Mouse (Mus musculus): Measurements from ENCODE around the gene Ctnnbip1.

The Ctnnbip1 gene

GRCm38 (mm10) chr4:149521258-149521657, 3.2 kb downstream of the Ctnnbip1 start:
- DNase-seq (ENCODE audit: low spot score in 2 of 2) = no peak

GRCm38 (mm10) chr4:149523961-149524360, 5.9 kb downstream of the Ctnnbip1 start:
- no peak for DNase-seq (ENCODE audit: low spot score in 2 of 2)

DNA sequence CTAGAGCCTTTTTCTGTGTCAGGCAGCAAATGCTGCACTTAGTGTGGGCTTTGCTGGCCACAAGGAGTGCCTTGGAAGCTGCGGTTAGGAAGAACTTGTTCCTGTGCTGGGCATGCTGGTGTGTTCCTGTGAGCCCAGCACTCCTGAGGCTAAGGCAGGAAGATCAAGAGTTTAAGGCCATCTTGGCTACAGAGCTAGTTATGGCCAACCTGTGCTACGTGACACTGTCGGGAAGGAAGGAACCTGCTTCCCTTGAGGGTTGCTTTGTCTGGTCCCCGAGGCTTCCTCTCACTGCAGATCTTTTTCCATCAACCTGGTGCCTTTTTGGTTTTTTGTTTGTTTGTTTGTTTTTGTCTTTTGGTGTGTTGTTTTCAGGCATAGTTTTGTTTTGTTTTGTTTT, 7.1 kb downstream of the Ctnnbip1 start:
- no peak for DNase-seq (ENCODE audit: low spot score in 2 of 2)

GRCm38 (mm10) chr4:149525811-149526210, 7.8 kb downstream of the Ctnnbip1 start:
- no peak for DNase-seq (ENCODE audit: low spot score in 2 of 2)

GRCm38 (mm10) chr4:149526330-149526729, 8.3 kb downstream of the Ctnnbip1 start:
- DNase-seq (ENCODE audit: low spot score in 2 of 2) = no peak

GRCm38 (mm10) chr4:149527621-149528354, 9.8 kb downstream of the Ctnnbip1 start:
- no peak for DNase-seq (ENCODE audit: low spot score in 2 of 2)

DNA sequence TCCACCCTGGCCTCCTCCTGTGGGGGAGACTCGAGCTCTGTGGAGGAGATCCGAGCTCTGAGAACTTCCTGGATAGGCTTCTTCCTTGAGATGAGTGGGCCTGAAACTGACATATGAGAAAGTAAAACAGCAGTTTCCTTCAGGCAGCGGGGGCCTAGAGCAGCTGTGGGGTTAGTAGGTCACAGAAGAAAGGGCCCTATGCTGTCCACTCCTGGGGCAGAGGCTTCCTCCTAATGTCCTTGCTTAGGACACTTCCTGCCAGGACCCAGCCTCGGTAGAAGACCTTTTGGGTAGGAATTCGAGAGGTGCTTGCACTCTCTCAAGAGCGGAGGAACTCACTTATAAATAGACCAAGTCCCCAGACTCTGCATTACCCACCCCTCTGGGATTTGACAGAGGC, 11.7 kb downstream of the Ctnnbip1 start:
- DNase-seq (ENCODE audit: low spot score in 2 of 2) = no peak

- DNase-seq (ENCODE audit: low spot score in 2 of 2) = no peak
These were observed 21.4 kb downstream of the Ctnnbip1 start for GRCm38 (mm10) chr4:149539441-149539840.

DNA sequence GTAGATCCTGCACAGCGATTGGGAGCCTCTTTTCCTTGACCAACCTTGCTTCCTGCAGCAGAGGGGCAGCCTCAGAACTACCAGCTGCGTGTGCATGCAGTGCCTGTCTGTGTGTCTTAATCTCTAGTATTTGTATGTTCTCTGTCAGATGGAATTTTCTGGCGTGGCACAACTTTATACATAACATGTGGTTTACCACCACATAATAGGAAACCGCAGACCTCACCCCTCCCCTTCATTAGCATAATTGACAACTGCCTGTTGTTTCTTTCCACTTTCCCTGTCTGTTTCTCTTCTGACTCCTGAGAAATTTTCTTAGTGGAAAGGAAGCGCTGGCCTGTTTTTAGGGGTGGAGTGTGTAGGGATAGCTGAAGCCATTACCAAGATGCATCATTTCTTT, 23.9 kb downstream of the Ctnnbip1 start:
- no peak for DNase-seq (ENCODE audit: low spot score in 2 of 2)

DNA sequence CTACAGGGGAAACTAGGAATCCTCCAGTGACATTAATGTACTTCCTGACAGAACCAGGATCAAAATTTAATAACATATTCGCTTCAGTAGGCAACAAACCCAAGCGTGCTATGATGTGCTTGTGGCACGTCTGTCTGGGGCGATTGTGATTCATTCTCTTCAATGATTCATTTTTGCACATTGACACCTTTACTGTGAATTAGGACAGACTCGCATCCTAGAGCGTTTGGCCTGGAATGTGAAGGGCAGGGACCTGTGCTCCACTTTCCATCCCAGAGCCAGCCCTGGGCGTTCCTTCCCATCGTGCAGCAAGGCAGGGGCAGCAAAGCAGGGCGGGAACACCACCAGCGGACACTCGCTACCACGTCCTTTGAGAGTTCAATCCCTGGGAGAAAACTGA, 24.4 kb downstream of the Ctnnbip1 start:
- no peak for DNase-seq (ENCODE audit: low spot score in 2 of 2)

GRCm38 (mm10) chr4:149542927-149543553, 25.0 kb downstream of the Ctnnbip1 start:
- peak; percentile 64 to 75 for DNase-seq (ENCODE audit: low spot score in 2 of 2)

DNA sequence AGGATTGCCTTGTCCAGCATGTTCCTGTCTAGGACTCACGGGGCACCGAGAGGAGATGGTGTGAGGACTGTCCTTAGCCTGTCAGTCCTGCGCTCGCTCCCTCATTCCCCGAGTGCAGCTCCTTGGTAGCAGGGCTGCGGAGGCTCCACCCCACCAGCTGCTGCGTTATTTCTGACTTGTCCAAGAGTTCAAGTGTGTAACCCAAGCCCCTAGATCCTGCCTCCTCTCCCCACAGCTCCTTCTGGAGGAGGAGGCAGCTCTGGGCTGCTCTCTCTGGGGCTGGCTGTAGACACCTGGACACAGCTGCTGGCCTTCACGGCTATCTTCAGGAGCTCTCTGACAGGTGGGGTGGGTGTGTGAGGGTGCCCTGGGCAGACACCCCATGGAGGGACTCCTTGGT, 26.9 kb downstream of the Ctnnbip1 start:
- DNase-seq (ENCODE audit: low spot score in 2 of 2) = no peak

DNA sequence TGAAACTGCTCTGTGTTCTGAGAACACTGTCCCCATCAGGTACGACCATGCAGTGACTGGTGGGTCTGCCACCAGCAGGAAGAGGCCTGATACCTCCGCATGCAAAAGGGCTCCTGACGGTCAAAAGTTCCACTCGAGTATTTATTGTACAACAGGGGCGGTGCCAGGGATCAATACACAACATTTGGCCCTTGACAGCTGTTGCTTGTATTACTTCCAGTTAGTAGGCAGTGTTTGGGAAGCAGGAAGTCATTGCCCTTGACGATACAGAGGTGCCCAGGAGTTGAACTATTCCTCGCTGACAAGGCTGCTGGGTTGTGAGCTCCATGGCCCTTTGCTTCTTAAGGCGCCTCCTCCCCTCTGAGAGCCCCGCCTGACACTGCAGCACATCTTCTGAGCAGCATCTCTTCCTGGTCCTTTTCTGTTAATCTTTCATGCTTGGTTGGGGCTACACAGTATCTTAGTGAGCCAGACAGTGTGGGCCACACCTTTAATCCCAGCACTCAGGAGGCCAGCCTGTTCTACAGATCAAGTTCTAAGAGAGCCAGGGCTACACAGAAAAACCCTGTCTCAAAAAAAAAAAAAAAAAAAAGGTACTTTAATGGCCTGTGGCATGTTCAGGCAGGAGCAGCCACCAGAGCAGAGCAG, 28.9 kb downstream of the Ctnnbip1 start:
- no peak for DNase-seq (ENCODE audit: low spot score in 2 of 2)

GRCm38 (mm10) chr4:149547523-149547922, 29.5 kb downstream of the Ctnnbip1 start:
- DNase-seq (ENCODE audit: low spot score in 2 of 2) = no peak

GRCm38 (mm10) chr4:149549221-149549925, 31.3 kb downstream of the Ctnnbip1 start:
- DNase-seq (ENCODE audit: low spot score in 2 of 2) = peak; percentile 56 to 65

- no peak for DNase-seq (ENCODE audit: low spot score in 2 of 2)
These were observed 32.8 kb downstream of the Ctnnbip1 start for GRCm38 (mm10) chr4:149550866-149551265.

- DNase-seq (ENCODE audit: low spot score in 2 of 2) = no peak
These were observed 33.7 kb downstream of the Ctnnbip1 start for GRCm38 (mm10) chr4:149551696-149552095.

DNA sequence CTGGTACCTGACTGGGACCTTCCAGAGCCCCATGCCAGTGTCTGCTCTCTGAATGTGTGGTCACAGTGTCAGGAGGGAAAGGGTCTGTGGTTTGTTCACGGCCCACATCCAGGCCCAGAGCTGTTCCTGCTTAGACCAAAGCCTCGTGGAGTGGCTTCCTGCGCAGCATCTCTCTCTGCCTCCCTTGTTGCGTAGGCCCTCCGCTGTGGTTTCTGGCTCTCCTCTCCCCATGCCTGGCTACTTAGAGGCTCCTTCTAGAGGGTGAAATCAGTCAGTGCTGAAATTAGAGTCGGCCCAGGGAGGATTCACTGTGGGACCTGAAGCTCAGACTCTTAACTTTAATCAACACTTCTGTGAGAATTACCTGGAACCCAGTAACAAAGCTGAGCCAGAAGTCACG, 35.8 kb downstream of the Ctnnbip1 start:
- no peak for DNase-seq (ENCODE audit: low spot score in 2 of 2)

DNA sequence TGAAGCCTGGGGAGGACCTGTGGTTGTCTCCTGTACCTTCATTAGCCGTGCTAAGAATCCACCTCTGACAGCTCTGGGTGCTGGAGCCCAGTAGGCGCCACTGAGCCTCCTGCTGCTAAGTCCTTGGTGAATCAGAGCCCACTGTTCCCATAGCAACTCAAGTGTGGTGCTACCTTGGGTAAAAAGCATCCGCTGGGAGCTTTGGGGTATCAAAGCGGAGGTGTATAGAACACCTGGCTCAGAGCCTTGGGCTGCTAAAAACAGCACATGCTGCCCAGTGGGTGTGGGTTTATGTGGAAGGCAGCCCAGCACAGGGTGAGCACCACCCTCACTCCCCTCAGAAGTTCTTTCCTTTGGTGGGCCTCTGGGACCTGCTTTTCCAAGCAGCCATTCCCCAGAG, 38.1 kb downstream of the Ctnnbip1 start:
- DNase-seq (ENCODE audit: low spot score in 2 of 2) = no peak

DNA sequence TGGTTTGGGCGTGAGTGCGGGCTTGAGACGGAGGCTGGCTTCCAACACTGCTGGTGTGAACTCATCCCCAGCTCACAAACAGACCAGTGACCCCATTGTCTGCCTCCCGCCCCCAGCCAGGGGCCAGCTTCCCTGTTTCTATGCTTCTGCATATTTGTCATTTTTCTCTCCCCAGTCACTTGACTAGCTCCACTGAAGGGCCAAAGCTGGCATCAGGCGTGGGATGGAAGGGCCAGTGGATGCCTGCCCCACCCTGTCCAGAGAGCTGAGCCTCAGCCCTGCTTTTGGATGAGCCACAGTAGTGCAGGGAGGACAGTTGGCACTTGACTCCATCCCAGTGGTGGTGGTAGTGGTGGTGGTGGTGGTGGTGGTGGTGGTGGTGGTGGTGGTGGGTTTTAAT, 39.9 kb downstream of the Ctnnbip1 start:
- DNase-seq (ENCODE audit: low spot score in 2 of 2) = no peak

DNA sequence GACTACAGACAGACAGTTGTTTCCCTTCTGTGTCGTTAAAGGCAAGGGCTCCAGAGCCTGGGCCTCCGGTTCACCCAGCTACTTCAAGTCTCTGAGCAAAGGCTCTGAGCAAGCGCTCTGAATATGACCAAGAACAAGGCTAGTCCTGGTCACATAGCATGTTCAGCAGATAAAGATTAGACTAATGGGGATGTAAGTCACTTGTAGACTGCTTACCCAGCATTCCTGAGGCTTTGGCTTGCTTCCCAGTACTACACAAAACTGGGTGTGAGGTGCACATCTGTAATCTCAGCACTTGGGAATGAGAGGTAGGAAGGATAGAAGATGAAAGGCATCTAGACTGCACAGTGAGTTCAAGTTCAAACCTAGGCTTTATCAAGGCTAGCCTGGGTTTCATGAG, 40.4 kb downstream of the Ctnnbip1 start:
- DNase-seq (ENCODE audit: low spot score in 2 of 2) = no peak

- DNase-seq (ENCODE audit: low spot score in 2 of 2) = no peak
These were observed 43.4 kb downstream of the Ctnnbip1 start for GRCm38 (mm10) chr4:149561392-149561791.
